Mouse (Mus musculus) T-cell, adult 2 months (primary cell): ENCODE measurements around the gene Prph.
A peak's percentile ranks its signal among the peaks of the same experiment; 100 is the strongest.

ENCODE experiments used
- DNase-seq: peaks from one replicate; pipeline ENCODE4 v3.0.0; 2022; ENCODE audit warnings: low spot score

Prph gene

DNA sequence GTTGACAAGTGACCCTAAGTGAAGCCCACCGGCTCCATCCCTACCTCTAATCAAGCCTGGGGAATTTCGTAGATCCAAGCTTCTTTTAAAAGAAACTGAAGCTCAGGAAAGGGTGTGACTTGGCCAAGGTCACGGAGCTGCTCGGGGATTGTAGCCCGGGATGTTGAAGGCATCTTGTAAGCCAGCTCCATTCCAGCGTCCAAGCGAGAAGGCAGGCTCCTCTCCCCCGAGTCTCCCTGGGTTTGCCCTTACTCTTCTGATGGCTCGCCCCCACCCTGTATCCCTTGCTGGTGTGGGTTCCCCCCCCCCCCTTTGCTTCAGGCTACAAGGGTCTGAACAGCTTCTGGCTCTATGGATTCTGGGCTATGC is 43.5 kb downstream of the Prph start:
- no peak for DNase-seq

DNA sequence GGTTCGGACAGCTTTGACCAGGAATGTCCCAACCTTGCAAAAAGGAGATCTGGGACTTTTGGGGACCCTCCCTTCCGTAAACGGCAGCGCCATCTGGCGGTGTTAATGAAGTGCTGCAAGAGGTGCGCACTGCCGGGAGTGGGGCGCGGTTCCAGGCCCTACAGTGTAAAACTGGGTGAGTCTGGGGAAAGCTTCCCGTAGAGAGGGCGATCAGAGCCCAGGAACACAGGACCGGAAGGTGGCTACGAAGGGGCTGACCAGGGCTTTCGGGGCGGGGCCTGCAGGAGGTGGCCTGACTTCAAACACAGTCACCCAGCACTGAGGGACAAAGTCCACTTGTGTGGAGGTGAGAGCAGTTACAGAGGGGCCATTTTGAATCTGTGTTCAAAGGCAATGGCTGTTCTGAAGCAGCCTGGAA is 44.2 kb downstream of the Prph start:
- peak; percentile 13 for DNase-seq

DNA sequence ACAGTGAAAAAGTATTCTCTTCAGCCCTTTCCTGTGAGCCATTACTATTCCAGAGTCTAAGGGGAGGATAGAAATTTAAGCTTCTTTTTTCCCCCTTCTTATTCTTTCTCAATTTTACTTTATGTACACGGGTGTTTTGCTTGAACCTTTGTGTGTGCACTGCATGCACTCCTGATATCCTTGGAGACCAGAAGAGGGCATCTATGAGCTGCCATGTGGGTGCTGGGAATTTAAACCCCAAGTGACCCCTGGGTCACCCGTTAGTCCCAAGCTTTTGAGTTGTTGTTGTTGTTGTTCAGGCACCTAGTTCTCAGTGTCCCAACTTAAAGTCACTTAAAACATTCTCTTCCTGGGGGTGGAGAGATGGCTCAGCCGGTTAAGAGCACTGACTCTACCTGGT is 45.0 kb downstream of the Prph start:
- no peak for DNase-seq

DNA sequence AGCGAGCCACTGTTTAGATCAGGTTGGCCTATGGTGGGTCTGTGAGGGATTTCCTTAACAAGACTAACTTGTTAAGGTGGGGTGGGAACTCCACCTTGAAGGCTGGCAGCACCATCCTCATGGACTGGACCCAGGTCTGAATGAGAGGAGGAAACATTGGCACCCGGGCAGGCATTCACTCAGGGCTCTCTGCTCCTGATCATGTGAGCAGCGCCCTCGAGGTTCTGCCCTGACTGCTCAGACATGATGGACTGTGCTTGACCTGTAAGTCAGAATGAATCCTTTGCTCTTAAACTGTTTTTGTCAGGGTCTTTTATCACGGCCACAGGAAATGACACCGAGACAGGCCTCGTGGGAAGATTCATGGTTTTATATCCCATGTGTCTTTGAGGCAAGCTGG is 50.3 kb downstream of the Prph start:
- DNase-seq, result no peak

DNA sequence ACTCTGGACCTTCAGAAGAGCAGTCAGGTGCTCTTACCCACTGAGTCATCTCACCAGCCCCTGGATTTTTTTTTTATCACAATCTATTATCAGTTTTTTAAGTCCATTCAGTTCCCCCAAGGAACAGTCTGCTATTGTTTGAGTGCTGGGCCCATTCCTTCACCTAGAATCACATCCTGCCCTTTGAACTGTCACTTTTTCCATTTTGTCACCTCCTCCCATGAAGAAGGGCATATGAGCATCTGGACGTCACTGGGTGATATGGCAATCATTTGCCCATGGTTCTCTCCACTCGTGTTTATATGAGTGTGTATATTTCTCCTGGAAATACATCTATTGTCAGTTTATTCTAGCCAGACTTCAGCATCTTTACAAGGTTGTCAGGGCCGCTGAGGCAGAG is 52.9 kb downstream of the Prph start:
- no peak for DNase-seq
